Mouse (Mus musculus) MEL (cell line): ENCODE data around the gene Mrpl38. TPM values are rescaled to one million over a fixed set of nuclear protein-coding genes. Genes with fewer than 3 reads are reported as not detected.

ENCODE experiments used
- DNase-seq: peaks from one replicate; pipeline ENCODE4 v3.0.0; 2011; ENCODE audit warnings: low read depth, low spot score
- H3K27ac ChIP-seq: 2 replicates; pipeline ENCODE4 v1.5.1; 2012; ENCODE audit warnings: low read depth, mild to moderate bottlenecking, control low read depth, low read length, moderate library complexity; ENCODE audit not compliant: control insufficient read depth
- H3K27me3 ChIP-seq, 2 experiments: fragments of 150-350 bp in 1 of 2; sonication (generic) in 1 of 2; 2 replicates each; pipeline ENCODE4 v1.6.1; 2012; ENCODE audit warnings: low read length in 2 of 2, mild to moderate bottlenecking in 2 of 2, improper control_type of control experiment in 1 of 2, moderate library complexity in 1 of 2; ENCODE audit not compliant: insufficient read depth in 2 of 2, control insufficient read depth in 1 of 2
- H3K36me3 ChIP-seq, 2 experiments: 2 replicates each; pipeline ENCODE4 v1.6.1; 2012 to 2014; ENCODE audit warnings: low read length in 2 of 2, improper control_type of control experiment in 1 of 2, inconsistent platforms in 1 of 2, mild to moderate bottlenecking in 1 of 2; ENCODE audit not compliant: insufficient read depth in 2 of 2, control insufficient read depth in 1 of 2
- H3K4me1 ChIP-seq, 2 experiments: fragments of 150-350 bp in 1 of 2; sonication (generic) in 1 of 2; 2 replicates each; pipeline ENCODE4 v1.6.1; 2012; ENCODE audit warnings: low read length in 2 of 2, improper control_type of control experiment in 1 of 2, mild to moderate bottlenecking in 1 of 2; ENCODE audit not compliant: insufficient read depth in 2 of 2, control insufficient read depth in 1 of 2
- H3K4me3 ChIP-seq, 2 experiments: fragments of 150-350 bp in 1 of 2; sonication (generic) in 1 of 2; 2 replicates each; pipeline ENCODE4 v1.5.1; 2012; ENCODE audit warnings: low read depth in 2 of 2, low read length in 2 of 2, mild to moderate bottlenecking in 2 of 2, moderate library complexity in 2 of 2, control low read depth in 1 of 2, improper control_type of control experiment in 1 of 2; ENCODE audit not compliant: control insufficient read depth in 1 of 2, insufficient read depth in 1 of 2
- H3K79me2 ChIP-seq: 2 replicates; pipeline ENCODE4 v1.6.1; 2012; ENCODE audit warnings: mild to moderate bottlenecking, low read length, moderate library complexity; ENCODE audit not compliant: control insufficient read depth, poor library complexity, insufficient read depth
- H3K9ac ChIP-seq: 2 replicates; pipeline ENCODE4 v1.6.1; 2012; ENCODE audit warnings: low read depth, mild to moderate bottlenecking, control low read depth, low read length, moderate library complexity; ENCODE audit not compliant: control insufficient read depth, poor library complexity, severe bottlenecking
- H3K9me3 ChIP-seq: fragments of 150-350 bp; sonication (generic); replicated peaks from 2 replicates; pipeline ENCODE4 v1.6.1; 2012; ENCODE audit warnings: mild to moderate bottlenecking, low read length, improper control_type of control experiment, moderate library complexity; ENCODE audit not compliant: insufficient read depth
- BHLHE40 ChIP-seq: IDR thresholded peaks from 2 replicates; pipeline ENCODE4 v1.6.1; 2012; ENCODE audit warnings: low read depth, mild to moderate bottlenecking, inconsistent platforms, low read length, improper control_type of control experiment, borderline replicate concordance
- CHD2 ChIP-seq: IDR thresholded peaks from 2 replicates; pipeline ENCODE4 v1.6.1; 2011; ENCODE audit warnings: low read length, improper control_type of control experiment
- CTCF ChIP-seq, 3 experiments: IDR thresholded peaks in 2 of 3; conservative IDR thresholded peaks in 1 of 3; 2 replicates each; pipeline ENCODE4 v1.5.1; 2011 to 2012; ENCODE audit warnings: low read length in 3 of 3, low read depth in 2 of 3, mild to moderate bottlenecking in 2 of 3, improper control_type of control experiment in 1 of 3, inconsistent platforms in 1 of 3, mixed read lengths in 1 of 3, moderate library complexity in 1 of 3; ENCODE audit not compliant: control insufficient read depth in 1 of 3, insufficient read depth in 1 of 3, poor library complexity in 1 of 3, severe bottlenecking in 1 of 3
- E2F4 ChIP-seq: IDR thresholded peaks from 2 replicates; pipeline ENCODE4 v1.6.1; 2011; ENCODE audit warnings: low read depth, low read length, improper control_type of control experiment, borderline replicate concordance
- ELF1 ChIP-seq: IDR thresholded peaks from 2 replicates; pipeline ENCODE4 v1.6.1; 2014; ENCODE audit warnings: low read depth, mild to moderate bottlenecking, inconsistent platforms, low read length, improper control_type of control experiment, moderate library complexity
- EP300 ChIP-seq, 2 experiments: IDR thresholded peaks; 2 replicates each; pipeline ENCODE4 v1.6.1; 2011; ENCODE audit warnings: improper control_type of control experiment in 2 of 2, low read length in 2 of 2, low read depth in 1 of 2, mild to moderate bottlenecking in 1 of 2
- ETS1 ChIP-seq: IDR thresholded peaks from 2 replicates; pipeline ENCODE4 v1.6.1; 2012; ENCODE audit warnings: low read depth, mild to moderate bottlenecking, inconsistent platforms, low read length, improper control_type of control experiment, moderate library complexity
- HCFC1 ChIP-seq: IDR thresholded peaks from 2 replicates; pipeline ENCODE4 v1.6.1; 2012; ENCODE audit warnings: low read depth, mild to moderate bottlenecking, inconsistent platforms, low read length, improper control_type of control experiment, moderate library complexity
- JUND ChIP-seq: IDR thresholded peaks from 2 replicates; pipeline ENCODE4 v1.6.1; 2011; ENCODE audit warnings: low read depth, mild to moderate bottlenecking, improper control_type of control experiment, low read length
- KAT2A ChIP-seq: conservative IDR thresholded peaks from 2 replicates; pipeline ENCODE4 v1.6.1; 2012; ENCODE audit warnings: low read depth, low read length, improper control_type of control experiment, inconsistent platforms
- MAFK ChIP-seq: IDR thresholded peaks from 2 replicates; pipeline ENCODE4 v1.6.1; 2011; ENCODE audit warnings: low read depth, mild to moderate bottlenecking, low read length, improper control_type of control experiment, borderline replicate concordance
- MAX ChIP-seq: IDR thresholded peaks from 2 replicates; pipeline ENCODE4 v1.6.1; 2011; ENCODE audit warnings: low read length, improper control_type of control experiment
- MAZ ChIP-seq: IDR thresholded peaks from 2 replicates; pipeline ENCODE4 v1.6.1; 2012; ENCODE audit warnings: low read depth, mild to moderate bottlenecking, inconsistent platforms, low read length, improper control_type of control experiment
- NRF1 ChIP-seq: IDR thresholded peaks from 2 replicates; pipeline ENCODE4 v1.6.1; 2014; ENCODE audit warnings: low read depth, mild to moderate bottlenecking, inconsistent platforms, low read length, improper control_type of control experiment, moderate library complexity; ENCODE audit not compliant: poor library complexity, insufficient read depth, severe bottlenecking
- POLR2AphosphoS2 ChIP-seq: IDR thresholded peaks from 2 replicates; pipeline ENCODE4 v1.6.1; 2011; ENCODE audit warnings: low read length, improper control_type of control experiment
- POLR2AphosphoS5 ChIP-seq: IDR thresholded peaks from 2 replicates; pipeline ENCODE4 v1.6.1; 2012; ENCODE audit warnings: low read depth, borderline replicate concordance, mild to moderate bottlenecking, inconsistent platforms, low read length, moderate library complexity, mixed read lengths
- RCOR1 ChIP-seq: IDR thresholded peaks from 2 replicates; pipeline ENCODE4 v1.6.1; 2012; ENCODE audit warnings: low read depth, mild to moderate bottlenecking, inconsistent platforms, low read length, improper control_type of control experiment
- TCF12 ChIP-seq: IDR thresholded peaks from 2 replicates; pipeline ENCODE4 v1.6.1; 2014; ENCODE audit warnings: low read depth, mild to moderate bottlenecking, inconsistent platforms, low read length, improper control_type of control experiment, moderate library complexity
- USF1 ChIP-seq: IDR thresholded peaks from 2 replicates; pipeline ENCODE4 v1.6.1; 2014; ENCODE audit warnings: low read depth, mild to moderate bottlenecking, inconsistent platforms, low read length, improper control_type of control experiment, moderate library complexity
- ZMIZ1 ChIP-seq: IDR thresholded peaks from 2 replicates; pipeline ENCODE4 v1.6.1; 2012; ENCODE audit warnings: low read depth, mild to moderate bottlenecking, inconsistent platforms, low read length, improper control_type of control experiment, moderate library complexity
- polyA plus RNA-seq, 2 experiments: library from polyadenylated mRNA; stranded (reverse) in 1 of 2; unstranded in 1 of 2; fragments of >175 nt in 1 of 2; fragments of >200 nt in 1 of 2; gene quantifications; 2 replicates each; pipeline versions ENCODE4 v1.2.1 to v1.2.4; 2012; ENCODE audit warnings: low replicate concordance in 2 of 2, low read depth in 1 of 2; ENCODE audit not compliant: insufficient read length in 2 of 2, insufficient read depth in 1 of 2, missing spikeins in 1 of 2
- total RNA-seq: library from RNA; depleted of rRNA; stranded (reverse); fragments of 300-350 nt; gene quantifications from 2 replicates; pipeline ENCODE4 v1.2.3, GENCODE M21; 2012

Mrpl38 gene
- total and polyA plus RNA-seq, 3 experiments, result 105 to 157 TPM; not detected in 1

GRCm38 (mm10) chr11:116167884-116168439 lies 29.3 kb upstream of the Mrpl38 start, which contains the start of gene Fbf1 (continued):
- TF ChIP-seq CTCF (IDR thresholded peaks at IDR 0.05 in 2 of 3, conservative IDR thresholded peaks at IDR 0.05 in 1 of 3; ENCODE audit: control insufficient read depth in 1 of 3, insufficient read depth in 1 of 3, low read depth in 2 of 3, low read length in 3 of 3, poor library complexity in 1 of 3, severe bottlenecking in 1 of 3), result no peak
- 0 out of 2 replicates have a peak, but pooled peaks have one; percentile 51 for TF ChIP-seq ZMIZ1
- peak; percentile 54; the same call in 1 of the 2 replicates for TF ChIP-seq POLR2AphosphoS2
- 0 out of 4 replicates have a peak, but pooled peaks of 1 of the 2 experiments have one; percentile 7 for TF ChIP-seq EP300 (IDR thresholded peaks at IDR 0.05; ENCODE audit: low read depth in 1 of 2, low read length in 2 of 2)
- peak; percentile 24; the same call in 1 of the 2 replicates for TF ChIP-seq NRF1
- TF ChIP-seq RCOR1, result no peak
- no peak; the same call in 1 of the 2 replicates for TF ChIP-seq TCF12
- TF ChIP-seq BHLHE40, result no peak
- TF ChIP-seq KAT2A, result peak; percentile 86; the same call in 1 of the 2 replicates
- no peak for TF ChIP-seq POLR2AphosphoS5
- TF ChIP-seq, all 39 proteins: peak for 14

DNA sequence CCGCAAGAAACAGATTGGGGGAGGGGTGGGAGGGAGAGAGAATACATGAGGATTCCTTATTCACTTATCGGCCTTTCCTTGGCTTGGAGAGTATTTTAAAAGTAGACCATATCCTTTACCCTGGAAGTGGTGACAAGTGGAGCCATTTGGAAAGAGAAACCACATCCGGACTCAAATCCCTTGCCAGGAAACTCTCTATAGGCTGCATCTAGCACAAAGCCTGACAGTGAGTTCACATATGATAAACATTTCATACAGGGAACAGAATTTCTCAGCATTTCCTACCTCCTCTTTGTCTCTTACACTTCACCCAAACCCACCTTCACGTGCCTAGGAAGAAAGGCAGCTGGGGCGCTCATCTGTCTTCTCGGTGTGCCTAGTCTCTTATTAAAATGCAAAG lies 28.6 kb upstream of the Mrpl38 start:
- H3K27ac ChIP-seq, result peak overlapping the region; percentile 35
- H3K27me3 ChIP-seq, result no peaks in the 10 kb centered on the region
- peak overlapping the region; percentile 75 to 77 for H3K4me3 ChIP-seq
- no peak for DNase-seq
- TF ChIP-seq BHLHE40, result peak; percentile 71; the same call in 1 of the 2 replicates
- TF ChIP-seq MAX, result no peak
- no peak for TF ChIP-seq ELF1
- TF ChIP-seq NRF1, result no peak
- TF ChIP-seq MAZ, result no peak
- TF ChIP-seq POLR2AphosphoS2, result no peak
- TF ChIP-seq EP300 (IDR thresholded peaks at IDR 0.05; ENCODE audit: low read depth in 1 of 2, low read length in 2 of 2), result peak in 1 of 2 experiments; percentile 5; a peak in 1 of 4 replicates
- H3K4me1 ChIP-seq, result peaks cover 0 to 7% of the 10 kb centered on the region in 2 experiments; a peak in 2 of 4 replicates
- no peaks in the 10 kb centered on the region for H3K9me3 ChIP-seq
- H3K79me2 ChIP-seq, result peaks cover 7% of the 10 kb centered on the region; the same call in 1 of the 2 replicates
- peak overlapping the region; percentile 78 for H3K9ac ChIP-seq
- peaks cover 0 to 11% of the 10 kb centered on the region in 2 experiments; a peak in 2 of 4 replicates for H3K36me3 ChIP-seq

DNA sequence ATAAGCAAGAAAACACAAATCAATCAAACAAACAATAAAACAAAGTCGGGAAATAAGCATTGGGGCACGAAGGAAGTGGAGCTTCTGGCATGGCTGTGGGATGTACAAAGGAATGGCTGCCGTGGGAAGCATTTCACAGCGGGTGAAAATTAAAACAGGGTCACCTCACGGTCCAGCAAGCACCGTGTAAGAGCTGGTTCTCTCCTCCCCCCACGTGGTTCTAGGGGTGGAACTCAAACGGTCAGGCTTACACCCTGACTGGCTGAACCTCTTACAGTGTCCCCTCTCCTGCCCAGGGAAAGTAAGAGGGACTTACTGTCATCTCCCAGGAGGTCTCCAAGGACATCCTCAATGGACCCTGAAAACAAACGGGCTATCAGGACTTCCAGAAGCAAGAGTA lies 24.3 kb upstream of the Mrpl38 start:
- Histone ChIP-seq H3K4me1 (peaks cover 0 to 7% of the 10 kb centered on the region in 2 experiments; a peak in 2 of 4 replicates), H3K4me3 (no peak overlapping the region), H3K9me3 (no peaks in the 10 kb centered on the region), H3K9ac (no peak overlapping the region), H3K79me2 (peaks cover 7% of the 10 kb centered on the region; the same call in 1 of the 2 replicates), H3K27ac (no peak overlapping the region), H3K27me3 (no peaks in the 10 kb centered on the region), H3K36me3 (peaks cover 0 to 7% of the 10 kb centered on the region in 2 experiments; a peak in 2 of 4 replicates)
- TF ChIP-seq POLR2AphosphoS2 (no peak), MAFK (no peak), RCOR1 (no peak), CHD2 (no peak), MAZ (no peak), E2F4 (no peak), POLR2AphosphoS5 (no peak), ETS1 (no peak), HCFC1 (no peak), KAT2A (no peak), JUND (no peak), USF1 (no peak)
- DNase-seq, result no peak
